Mouse (Mus musculus) adrenal gland, postnatal 10 days (tissue): ENCODE data around the gene Dnajb12. TPM values are rescaled to one million over a fixed set of nuclear protein-coding genes. Genes with fewer than 3 reads are reported as not detected.

Experiments
- DNase-seq: peaks from one replicate; pipeline ENCODE4 v3.0.0; 2021; ENCODE audit warnings: mixed read lengths
- long read RNA-seq, 2 experiments: library from polyadenylated mRNA; stranded (forward); transcript quantifications; one replicate each; pipeline ENCODE4 v2.0.0; 2021
- total RNA-seq, 2 experiments: library from RNA; stranded (reverse); gene quantifications; 2 replicates each; pipeline ENCODE4 v1.2.3; 2021

Gene Dnajb12
- total RNA-seq = 10 to 100 TPM; 45.4 to 52.7 TPM
- long read RNA-seq, experiment 1, transcript Dnajb12-201 (9 exons, 2,238 nt) = major isoform, 18 of 71 reads
- long read RNA-seq, experiment 1, transcript Dnajb12-204 (9 exons, 3,070 nt) = minor isoform, 12 of 71 reads
- long read RNA-seq, experiment 1, transcript Dnajb12-205 (9 exons, 3,041 nt) = minor isoform, 17 of 71 reads
- long read RNA-seq, experiment 1, partial matches to known transcripts = 8 of 71 reads
- long read RNA-seq, experiment 1, other reads (novel, unspliced or antisense) = 16 of 71 reads
- long read RNA-seq, experiment 2, transcript Dnajb12-201 (9 exons, 2,238 nt) = minor isoform, 16 of 71 reads
- long read RNA-seq, experiment 2, transcript Dnajb12-204 (9 exons, 3,070 nt) = major isoform, 22 of 71 reads
- long read RNA-seq, experiment 2, transcript Dnajb12-205 (9 exons, 3,041 nt) = minor isoform, 18 of 71 reads
- long read RNA-seq, experiment 2, partial matches to known transcripts = 5 of 71 reads
- long read RNA-seq, experiment 2, other reads (novel, unspliced or antisense) = 10 of 71 reads

DNA sequence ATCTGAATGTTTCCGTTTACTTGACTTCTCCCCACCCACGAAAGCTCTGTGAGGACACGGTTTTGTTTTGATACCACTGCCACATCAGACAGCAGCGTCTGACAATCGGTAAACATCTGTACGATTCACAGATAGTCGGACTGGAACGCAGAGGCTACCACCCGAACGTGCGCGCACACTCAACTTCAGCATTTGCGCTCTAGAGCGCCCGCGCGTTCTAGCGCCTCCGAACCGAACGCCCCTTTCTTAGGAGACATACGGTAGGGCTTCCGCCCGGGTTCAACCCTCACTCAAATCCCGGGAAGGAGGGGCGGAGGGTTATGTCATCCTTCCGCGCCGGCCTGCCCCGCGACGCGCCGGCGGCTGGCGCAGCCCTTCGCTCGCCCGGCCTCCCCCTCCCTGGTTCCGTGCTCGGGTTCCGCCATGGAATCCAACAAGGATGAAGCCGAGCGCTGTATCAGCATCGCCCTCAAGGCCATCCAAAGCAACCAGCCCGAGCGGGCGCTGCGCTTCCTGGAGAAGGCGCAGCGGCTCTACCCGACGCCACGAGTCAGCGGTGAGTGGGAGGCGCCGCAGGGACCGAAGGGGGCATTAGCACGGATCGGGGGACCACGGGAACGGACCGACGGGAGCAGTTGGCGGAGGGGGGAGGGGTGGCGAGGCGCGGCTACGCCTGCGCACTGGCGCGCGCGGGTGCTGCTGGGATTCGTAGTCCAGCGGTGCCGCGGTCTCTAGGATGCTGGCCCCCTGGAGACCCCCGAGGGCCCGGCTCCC lies at the start of gene Dnajb12:
Gene Dnajb12 (plus strand): TSS at position 302 of the 774 bp plus-strand sequence.
- DNase-seq = peak; percentile 97

DNA sequence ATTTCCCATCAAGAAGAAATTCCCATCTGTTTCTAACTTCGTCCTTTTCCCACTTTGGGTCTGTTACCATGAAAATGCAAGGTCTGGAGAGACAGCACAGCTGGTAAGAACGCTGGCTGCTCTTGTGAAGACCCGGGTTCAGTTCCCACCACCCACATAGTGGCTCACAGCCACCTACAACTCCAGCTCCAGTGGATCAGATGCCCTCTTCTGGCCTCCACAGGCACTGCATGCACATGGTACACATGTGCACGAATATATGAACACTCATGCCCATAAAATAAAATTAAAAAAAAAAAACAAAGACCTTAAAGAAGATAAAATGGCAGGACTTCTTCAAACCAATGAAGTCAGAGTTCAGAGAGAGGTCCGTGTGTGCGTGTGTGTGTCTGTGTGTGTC lies 49.5 kb upstream of the Dnajb12 start:
- no peak for DNase-seq

DNA sequence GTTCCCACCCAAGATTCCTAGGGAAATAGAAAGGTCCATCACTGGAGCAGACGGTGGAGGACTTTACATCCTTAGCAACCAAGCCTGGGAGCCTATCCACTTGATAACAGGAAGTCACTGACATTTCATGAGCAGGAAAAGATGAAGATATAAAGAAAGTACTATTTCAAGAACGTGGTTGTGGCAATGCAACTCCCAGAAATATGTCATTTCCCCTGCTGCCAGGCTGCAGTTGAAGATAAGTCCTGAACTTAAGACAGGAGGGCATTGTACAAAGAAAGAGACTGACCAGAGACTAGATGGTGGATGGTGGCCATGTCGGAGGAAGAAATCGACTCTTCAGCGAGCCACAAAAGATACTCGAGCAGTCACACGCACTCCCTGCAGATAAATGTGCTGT lies 47.4 kb upstream of the Dnajb12 start:
- no peak for DNase-seq

DNA sequence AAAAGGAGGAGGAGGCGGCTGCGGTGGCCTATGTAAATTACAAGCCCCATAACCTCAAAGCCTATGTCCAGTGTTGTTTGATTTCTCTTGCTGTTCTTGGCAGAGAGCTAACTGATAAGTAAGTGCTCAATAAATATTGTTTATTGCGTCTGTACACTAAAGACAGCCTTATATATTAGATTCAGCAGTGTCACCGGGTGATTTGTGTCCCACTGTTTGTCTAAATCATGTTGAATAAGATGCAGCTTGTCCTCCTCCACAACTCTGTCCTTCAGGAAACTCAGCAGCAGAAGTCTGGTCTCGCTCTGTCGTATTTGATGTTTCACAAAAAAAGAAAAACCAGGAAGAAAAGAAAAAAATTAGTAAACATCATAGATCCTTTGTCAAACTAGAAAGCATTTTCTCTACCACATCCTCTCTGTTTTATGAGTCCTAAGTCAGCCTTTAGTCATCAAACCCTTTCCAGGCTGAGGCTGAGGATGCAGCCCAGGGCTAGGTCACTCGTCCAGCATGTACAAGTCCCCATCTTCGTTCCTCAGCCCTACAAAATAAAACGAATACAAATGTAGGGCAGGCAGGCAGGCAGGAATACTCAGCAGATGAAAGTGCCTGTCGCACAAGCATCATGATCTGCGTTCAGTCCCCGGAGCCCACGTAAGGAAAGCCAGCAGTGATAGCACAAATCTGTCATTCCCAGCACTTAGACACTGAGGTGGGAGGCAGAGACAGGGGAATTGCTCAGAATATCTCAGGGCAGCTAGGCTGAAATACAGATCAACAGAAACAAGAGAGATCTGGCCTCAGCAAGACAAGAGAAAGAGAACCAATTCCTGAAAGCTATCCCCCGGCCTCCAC lies 43.8 kb upstream of the Dnajb12 start:
- DNase-seq = no peak

DNA sequence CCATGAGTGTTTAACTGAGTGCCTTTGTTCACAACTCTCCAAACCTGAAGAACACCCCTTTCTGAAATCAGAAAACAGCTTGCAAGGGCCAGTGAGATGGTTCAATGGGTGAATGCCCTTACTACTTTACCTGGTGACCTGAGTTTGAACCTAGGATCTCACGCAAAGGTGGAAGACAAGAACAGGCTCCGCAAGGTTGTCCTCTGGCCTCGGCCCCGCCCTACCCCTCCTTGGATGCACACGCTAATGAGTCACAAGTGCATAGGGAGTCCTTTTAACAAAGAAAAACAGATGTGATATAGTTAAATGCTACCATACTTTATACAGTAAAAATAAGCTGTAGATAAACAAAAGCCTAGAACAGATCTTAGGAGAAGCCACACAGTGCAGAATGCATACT lies 41.9 kb upstream of the Dnajb12 start:
- DNase-seq = no peak

DNA sequence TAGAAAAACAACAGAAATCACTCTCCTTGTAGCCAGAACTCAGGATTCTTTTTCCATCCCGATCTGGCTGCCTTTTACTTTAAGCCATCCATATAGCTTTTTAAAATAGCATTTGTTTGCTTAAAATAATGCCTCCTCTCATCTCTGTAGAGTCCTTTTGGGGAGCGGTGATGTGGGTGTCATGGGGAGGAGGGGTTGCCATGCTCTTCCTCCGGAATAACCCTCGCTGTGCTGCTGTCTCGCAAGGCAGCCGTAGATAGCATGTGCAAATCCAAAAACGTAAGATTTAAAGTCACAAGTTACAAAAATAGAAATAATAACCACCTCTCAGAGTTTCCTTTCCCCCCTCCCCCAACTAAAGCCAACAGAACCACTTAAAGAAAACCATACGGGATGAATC lies 37.9 kb upstream of the Dnajb12 start:
- no peak for DNase-seq

DNA sequence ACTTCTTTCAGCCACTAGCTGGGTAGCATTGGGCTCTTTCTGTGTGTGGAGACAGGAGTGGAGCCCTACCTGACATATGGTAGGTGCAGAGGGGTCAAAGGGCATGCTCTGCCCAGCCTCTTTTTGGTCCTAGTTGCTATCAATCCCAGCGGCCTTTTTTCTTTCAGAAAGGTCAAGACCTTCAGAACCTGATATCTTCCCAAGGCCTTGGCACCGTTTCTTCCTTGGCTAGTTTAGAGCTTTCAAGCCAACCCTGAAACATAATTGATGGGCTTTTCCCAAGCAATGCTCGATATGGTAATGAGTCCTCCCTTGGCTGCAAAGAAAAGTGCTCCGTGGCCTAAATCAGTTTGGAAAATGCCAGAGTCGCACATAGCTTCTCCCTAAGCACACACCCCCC lies 36.2 kb upstream of the Dnajb12 start:
- peak; percentile 69 for DNase-seq

DNA sequence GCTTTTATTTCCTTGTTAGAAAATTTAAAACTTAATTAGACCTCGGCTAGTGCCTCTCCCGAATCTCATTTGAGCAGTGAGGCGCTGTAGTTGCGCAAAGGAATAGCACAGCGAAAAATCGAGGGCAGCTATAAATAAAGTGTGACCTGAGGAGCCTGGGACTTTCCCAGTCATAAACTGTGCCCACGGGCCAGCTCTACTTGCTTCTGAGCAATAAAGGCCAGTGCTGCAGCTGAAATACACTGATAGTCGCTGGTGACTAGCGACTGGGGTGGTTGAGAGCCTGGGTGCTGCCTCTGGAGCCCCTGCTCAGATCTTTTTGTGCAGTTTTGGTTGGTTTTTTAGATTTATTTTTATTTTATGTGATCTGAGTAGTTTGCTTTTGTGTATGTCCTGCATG lies 34.7 kb upstream of the Dnajb12 start:
- DNase-seq = no peak

DNA sequence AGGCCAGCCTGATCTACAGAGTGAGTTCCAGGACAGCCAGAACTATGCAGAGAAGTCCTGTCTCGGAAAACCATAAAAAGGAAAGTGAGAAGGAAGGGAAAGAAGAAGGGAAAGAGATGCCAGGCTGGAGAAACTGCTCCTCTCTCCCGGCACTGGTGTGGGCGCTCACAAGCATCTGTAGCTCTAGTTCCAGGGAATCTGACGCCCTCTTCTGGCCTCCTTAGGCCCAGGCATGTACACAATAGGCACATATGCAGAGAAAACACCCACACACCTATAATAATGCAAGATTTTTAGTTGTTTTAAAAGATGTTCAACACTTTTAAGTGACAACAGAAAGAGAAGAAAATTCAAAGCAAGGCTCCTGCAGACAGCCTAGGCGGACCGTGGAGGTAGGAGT lies 32.9 kb upstream of the Dnajb12 start:
- DNase-seq = no peak

DNA sequence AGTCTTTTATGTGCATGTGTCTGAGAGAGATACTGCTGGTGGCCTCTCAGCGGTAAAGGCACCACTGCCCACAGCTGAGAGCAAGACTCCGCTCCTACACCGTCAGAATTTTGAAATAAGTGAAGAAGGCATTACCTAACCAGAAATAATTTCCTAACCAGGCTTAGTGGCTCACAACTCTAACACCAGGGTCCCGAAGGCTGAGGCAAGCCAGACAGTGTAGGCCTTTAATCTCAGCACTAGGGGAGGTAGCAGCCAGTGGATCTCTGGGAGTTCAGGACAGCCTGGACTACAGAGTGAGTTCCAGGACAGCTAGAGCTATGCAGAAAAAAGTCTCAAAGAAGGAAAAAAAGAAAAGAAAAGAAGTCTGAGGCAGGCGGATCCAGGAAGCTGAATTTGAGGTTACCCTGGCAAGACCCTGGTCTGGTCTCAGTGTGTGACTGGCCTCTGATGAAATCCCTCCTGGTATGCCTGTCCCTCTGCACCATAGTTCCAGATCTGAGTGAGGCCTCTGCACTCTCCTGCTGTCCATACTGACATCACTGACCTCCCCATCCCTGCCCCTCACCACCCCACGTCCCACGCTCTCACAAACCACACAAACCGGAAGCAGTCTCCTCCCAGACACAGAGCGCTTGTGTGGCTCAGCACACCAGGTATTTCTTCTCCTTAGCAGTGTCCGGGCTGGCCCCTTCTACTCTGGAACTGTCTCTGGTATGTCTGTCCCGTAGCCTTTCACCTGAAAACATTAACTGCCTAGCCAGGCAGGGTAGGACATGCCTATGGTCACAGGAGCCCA lies 31.1 kb upstream of the Dnajb12 start:
- no peak for DNase-seq

DNA sequence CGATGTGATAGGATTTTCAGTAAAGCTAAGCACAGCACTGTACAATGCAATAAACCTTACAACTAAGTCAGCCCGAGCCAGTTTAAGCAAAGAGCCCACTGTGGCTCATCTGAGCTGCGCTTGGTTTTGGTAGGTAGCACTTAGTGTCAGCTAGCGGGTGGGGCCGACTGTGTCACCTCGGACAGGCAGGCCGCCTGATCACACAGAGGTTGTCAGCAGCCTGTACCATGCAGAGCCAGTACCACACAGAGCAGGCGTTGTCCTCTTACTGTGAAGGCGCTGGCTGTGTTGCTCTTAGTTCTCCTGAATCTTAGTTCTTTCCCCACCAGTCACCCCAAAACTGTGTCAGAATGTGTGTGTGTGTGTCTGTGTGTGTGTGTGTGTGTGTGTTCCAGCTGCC lies 30.4 kb upstream of the Dnajb12 start:
- DNase-seq = no peak

DNA sequence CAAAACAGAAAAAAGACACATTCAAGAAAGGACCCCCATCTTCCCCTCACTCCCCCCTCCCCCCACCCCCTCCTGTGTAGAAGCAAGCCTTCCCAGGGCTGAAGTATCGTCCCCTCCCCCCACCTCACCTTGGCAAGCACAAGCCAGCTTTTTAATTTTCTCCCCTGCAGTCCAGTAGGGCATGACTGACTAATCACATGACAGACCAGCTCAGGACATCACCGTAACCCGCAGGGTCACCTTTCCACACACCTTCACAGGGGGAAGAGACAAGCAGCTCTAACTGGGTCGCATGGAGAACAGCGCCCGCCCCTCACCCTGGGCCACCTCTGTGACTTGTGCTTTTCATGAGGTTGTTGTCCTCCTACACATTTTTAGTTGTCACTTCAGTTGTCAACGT lies 30.0 kb upstream of the Dnajb12 start:
- DNase-seq = no peak

DNA sequence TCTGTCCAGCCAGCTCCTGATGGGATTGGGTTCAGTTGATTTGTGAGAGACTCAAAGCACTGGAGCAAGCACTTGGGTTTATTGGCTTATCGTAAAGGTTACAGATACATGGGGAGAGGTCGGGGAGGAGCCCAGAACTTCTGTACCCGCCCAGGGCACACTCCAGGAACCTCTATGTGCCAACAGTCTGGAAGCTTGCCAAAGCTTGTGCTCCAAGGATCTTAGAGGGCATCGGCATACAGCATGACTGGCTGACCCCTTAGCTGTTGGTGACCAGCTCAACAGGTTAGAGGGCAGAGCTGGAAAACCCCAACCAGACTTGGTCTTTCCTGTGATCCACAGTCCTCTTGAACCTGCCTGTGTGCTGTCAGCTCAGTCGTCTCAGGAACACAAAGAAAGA lies 22.2 kb upstream of the Dnajb12 start:
- DNase-seq = peak; percentile 55

DNA sequence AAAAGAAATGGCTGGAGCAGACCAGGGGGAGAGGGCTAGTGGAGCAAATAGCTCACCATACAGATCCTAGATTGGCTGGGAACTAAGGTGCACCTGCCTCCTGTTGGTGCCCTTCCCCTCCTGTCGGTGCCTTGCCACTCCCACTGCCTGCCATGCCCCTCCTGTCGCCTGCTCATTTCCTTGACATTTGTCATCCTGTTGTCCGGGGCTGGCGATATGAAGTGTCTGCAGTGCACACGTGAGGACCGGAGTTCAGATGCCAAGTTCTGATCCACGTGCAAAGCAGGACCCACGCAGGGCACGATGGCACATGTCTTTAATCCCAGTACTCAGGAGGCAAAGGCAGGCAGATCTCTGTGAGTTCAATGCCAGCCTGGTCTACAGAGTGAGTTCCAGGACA lies 18.7 kb upstream of the Dnajb12 start:
- no peak for DNase-seq

DNA sequence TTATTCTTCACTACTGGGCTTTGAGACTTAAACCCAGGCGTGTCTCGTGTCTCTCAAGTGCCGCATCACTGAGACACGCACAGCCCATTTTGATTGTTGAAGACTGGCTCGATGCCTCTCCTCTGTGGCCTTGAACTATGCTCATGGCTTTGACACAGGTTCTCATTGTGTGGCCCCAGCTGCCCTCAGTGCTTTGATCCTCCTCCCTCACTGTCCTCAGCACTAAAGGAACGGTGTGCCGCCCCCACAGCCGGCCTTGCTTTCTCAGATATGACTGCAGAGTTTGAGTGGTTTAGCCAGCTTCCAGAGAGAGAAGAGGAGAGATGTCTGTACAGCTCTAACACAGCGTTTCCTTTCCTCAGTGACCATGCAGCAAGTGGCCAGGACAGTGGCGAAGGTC lies 18.2 kb upstream of the Dnajb12 start:
- DNase-seq = no peak

DNA sequence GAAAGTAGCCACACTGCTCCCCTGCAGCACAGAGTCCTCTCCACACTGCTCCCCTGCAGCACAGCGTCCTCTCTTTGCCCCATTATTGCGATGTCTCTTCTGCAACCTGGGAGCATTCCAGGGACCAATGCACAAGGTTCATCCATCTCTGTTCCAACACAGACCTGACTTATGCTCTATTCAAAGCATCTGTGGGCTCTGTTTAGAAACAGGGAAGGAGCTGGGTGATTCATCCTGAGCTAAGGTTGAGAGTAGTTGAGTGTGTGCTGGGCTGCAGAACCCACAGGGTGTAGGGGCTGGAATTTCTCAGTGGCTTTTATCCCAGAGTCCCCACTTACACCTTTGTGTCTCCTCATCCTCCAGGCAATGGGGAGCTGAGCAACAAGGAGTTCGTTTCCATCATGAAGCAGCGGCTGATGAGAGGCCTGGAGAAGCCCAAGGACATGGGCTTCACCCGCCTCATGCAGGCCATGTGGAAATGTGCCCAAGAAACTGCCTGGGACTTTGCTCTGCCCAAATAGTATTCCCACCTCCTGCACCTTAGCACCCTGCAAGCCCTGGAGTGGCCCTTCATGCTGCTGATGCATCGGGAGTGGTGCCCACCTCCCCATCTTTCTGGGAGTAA lies 16.4 kb upstream of the Dnajb12 start:
- DNase-seq = no peak

DNA sequence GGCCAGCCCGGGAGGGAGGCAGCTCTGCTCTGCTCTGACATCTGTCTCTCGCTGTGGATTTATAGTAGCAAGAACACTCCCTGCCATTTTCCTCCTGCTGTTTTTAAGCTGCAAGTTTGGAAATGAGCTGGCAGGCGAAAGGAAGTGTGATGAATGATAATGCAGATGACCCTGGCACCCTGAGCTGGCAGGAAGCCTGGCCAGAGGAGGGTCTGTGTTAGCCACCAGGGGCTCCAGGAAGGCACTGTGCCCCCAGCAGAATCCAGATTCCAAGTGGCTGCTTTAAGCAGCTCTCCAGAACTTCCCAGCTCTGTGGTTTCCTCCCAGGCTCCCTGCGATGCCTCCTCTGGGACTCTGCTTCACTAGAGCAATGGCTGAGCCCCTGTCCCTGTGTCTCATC lies 15.7 kb upstream of the Dnajb12 start:
- no peak for DNase-seq

DNA sequence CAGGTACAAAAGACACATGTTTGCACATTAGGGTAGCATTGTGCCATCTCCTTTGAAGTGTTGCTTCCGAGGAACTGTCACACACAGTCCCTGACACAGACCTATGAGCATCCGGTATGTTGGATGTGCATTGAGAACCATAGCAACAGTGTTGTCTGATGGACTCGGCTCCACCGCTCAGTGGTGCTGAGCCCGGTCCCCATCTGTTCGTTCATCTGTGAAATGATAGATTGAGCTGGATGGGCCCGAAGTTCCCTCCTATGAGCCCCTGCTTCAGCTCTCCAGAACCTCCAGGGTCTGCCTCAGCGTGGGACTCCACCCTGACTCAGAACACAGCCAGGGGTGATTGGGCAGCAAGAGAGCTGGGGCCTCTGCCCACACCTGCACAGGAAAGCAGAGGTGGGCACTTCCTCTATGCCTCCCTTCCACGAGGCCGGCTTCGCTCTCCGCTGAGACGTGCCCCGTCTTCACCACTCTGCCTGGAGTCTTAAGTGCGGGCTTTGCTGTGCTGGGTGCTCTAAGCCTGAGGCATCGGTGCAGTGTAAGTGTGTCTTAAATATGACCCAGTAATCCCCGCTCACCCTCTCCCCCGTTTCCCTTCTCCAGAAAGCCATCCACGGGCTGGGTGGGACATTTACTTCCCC lies 15.0 kb upstream of the Dnajb12 start:
- DNase-seq = no peak

DNA sequence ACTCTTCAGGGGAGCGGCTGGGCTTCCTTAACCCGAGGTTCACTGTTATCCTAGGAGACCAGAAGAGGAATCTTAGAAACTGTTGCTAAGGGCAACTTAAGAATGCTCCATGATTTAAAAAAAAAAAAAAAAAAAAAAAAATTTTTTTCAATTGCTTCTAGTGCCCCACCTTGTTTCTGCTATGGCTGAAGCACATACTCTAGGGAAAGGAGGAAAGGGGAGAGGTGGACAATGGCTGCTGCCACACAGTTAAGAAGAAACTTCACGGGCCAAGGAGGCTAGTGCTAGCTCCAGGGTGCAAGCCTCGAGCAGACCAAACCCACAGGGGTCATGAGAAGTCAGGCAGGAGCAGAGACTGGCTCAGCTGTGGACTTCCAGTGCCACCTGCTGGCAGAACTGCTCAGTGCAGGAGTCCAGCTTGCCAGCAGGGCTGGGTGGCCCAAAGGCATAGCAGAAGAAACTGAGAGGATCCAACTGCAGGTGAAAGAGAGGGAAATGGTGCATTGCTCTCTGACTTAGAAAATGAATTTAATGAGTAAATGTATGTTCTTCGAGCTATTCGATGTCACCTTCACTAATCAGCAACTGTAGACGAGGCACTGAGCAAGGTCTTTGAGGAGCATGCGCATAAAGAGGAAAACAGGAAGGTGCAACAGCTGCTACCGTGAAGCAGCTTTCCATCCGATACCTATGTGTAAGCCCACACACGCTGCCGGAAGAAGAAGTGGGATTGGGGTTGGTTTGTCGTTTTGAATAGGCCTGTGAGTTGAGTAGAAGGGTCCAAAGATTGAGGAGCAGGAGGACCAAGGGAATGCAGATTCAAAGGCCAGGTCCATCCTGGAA lies 14.3 kb upstream of the Dnajb12 start:
- DNase-seq = peak; percentile 94

DNA sequence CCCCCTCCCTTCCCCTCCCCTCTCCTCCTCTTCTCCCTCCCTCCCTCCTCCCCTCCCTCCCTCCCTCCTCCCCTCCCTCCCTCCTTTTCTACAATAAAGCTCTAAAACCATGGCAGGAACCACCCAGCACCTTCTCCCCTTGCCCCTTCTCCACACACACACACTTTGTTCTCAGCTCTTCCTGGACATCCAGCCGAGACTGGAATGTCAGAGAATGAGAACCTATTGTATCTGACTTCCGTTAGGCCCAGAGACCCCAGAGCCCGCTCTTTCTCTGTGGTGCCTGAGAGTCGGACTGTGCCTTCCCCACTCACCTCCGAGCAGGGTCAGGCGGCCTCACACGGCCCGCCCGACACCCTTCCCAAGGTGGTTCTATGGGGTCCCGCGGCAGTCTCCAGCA lies 11.1 kb upstream of the Dnajb12 start:
- DNase-seq = no peak
